Mouse (Mus musculus) embryonic facial prominence, embryonic 14.5 days (tissue): ENCODE measurements around the gene Lrmda. TPM values are rescaled to one million over a fixed set of nuclear protein-coding genes. Genes with fewer than 3 reads are reported as not detected.

Experiments
- ATAC-seq: fragments of 200-750 bp; cut with Nextera tagmentation; 2 replicates; pipeline ENCODE4 v1.8.0; 2017; ENCODE audit warnings: low read depth, moderate number of reproducible peaks, moderate TSS enrichment
- DNase-seq: peaks from one replicate; pipeline ENCODE4 v3.0.0-alpha.2; 2015; ENCODE audit warnings: low spot score
- H3K27ac ChIP-seq: fragments of 300-500 bp; sonication (generic); replicated peaks from 2 replicates; pipeline ENCODE4 v1.5.1; 2014; ENCODE audit warnings: low read depth, mild to moderate bottlenecking, low read length, moderate library complexity
- H3K27me3 ChIP-seq: fragments of 300-500 bp; sonication (generic); replicated peaks from 2 replicates; pipeline ENCODE4 v1.6.1; 2014; ENCODE audit warnings: low read length; ENCODE audit not compliant: control insufficient read depth, insufficient read depth
- H3K36me3 ChIP-seq: fragments of 300-500 bp; sonication (generic); 2 replicates; pipeline ENCODE4 v1.6.1; 2014; ENCODE audit warnings: low read length, mixed read lengths; ENCODE audit not compliant: control insufficient read depth, insufficient read depth
- H3K4me1 ChIP-seq: fragments of 300-500 bp; sonication (generic); 2 replicates; pipeline ENCODE4 v1.6.1; 2014; ENCODE audit warnings: antibody characterized with exemption, low read length; ENCODE audit not compliant: control insufficient read depth, insufficient read depth
- H3K4me2 ChIP-seq: fragments of 300-500 bp; sonication (generic); 2 replicates; pipeline ENCODE4 v1.6.1; 2014; ENCODE audit warnings: low read depth, mild to moderate bottlenecking, low read length, moderate library complexity, mixed read lengths
- H3K4me3 ChIP-seq: fragments of 300-500 bp; sonication (generic); 2 replicates; pipeline ENCODE4 v1.5.1; 2014; ENCODE audit warnings: low read depth, mild to moderate bottlenecking, low read length
- H3K9ac ChIP-seq: fragments of 300-500 bp; sonication (generic); 2 replicates; pipeline ENCODE4 v1.6.1; 2014; ENCODE audit warnings: low read depth, mild to moderate bottlenecking, low read length, moderate library complexity, mixed read lengths
- H3K9me3 ChIP-seq: fragments of 300-500 bp; sonication (generic); 2 replicates; pipeline ENCODE4 v1.6.1; 2016; ENCODE audit warnings: low read length; ENCODE audit not compliant: control insufficient read depth
- WGBS: fragments of 180-500 bp; shearing (Covaris S2); extraction: QIAGEN DNeasy Blood & Tissue Kit; methylation state at CpG from one replicate; pipeline ENCODE4 v1.1.7; 2014; 5-methylcytosine and 5-hydroxymethylcytosine counted together
- polyA plus RNA-seq: library from polyadenylated mRNA; unstranded; fragments of >200 nt; fragmentation: Nextera tagmentation; extraction: Ambion mirVana; gene quantifications from 2 replicates; pipeline ENCODE4 v1.2.1, GENCODE M21; 2014

Gene Lrmda
- polyA plus RNA-seq, 1 experiment from 2014 or later = 0.24 TPM

GRCm38 (mm10) chr14:22921796-22922195, 902.3 kb downstream of the Lrmda start:
- Histone ChIP-seq H3K4me2 (no peak overlapping the region), H3K9ac (no peak overlapping the region), H3K27me3 (no peaks in the 10 kb centered on the region), H3K4me3 (no peak overlapping the region), H3K4me1 (peaks cover 15% of the 10 kb centered on the region; the same call in 1 of the 2 replicates), H3K36me3 (no peaks in the 10 kb centered on the region), H3K27ac (peak overlapping the region; percentile 22; the same call in 1 of the 2 replicates), H3K9me3 (no peaks in the 10 kb centered on the region)
- ATAC-seq = no peak
- WGBS = 78% methylated on average over 2 of the region's 2 CpGs
- peak; percentile 77 for DNase-seq

GRCm38 (mm10) chr14:22922571-22922970, 903.1 kb downstream of the Lrmda start:
- Histone ChIP-seq H3K4me2 (no peak overlapping the region), H3K27ac (peak overlapping the region; percentile 66), H3K4me1 (peaks cover 15% of the 10 kb centered on the region; the same call in 1 of the 2 replicates), H3K9me3 (no peaks in the 10 kb centered on the region), H3K27me3 (no peaks in the 10 kb centered on the region), H3K36me3 (no peaks in the 10 kb centered on the region), H3K4me3 (no peak overlapping the region), H3K9ac (no peak overlapping the region)
- DNase-seq = peak; percentile 88
- WGBS = 51% methylated on average over 4 of the region's 4 CpGs
- peak; percentile 78 for ATAC-seq

DNA sequence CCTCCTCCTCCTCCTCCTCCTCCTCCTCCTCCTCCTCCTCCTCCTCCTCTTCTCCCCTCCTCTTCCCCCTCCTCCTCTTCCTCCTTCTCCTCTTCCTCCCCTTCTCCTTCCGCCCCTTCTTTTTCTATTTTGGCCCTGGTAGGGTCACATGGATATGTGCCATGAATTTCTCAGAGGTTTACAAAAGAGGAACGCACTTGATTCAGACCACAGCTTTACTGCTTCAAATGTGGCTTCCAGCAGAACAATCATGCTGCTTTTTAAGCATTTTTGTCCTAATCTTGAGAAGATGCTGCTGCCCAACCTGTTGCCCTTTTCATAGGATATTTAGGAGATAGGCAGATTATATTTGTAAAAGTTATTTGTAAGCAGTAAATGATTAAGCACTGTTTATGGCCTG, 903.7 kb downstream of the Lrmda start:
- no peak overlapping the region for H3K4me2 ChIP-seq
- H3K9ac ChIP-seq = no peak overlapping the region
- H3K4me3 ChIP-seq = no peak overlapping the region
- peaks cover 15% of the 10 kb centered on the region; the same call in 1 of the 2 replicates for H3K4me1 ChIP-seq
- ATAC-seq = no peak
- 62% methylated on average over 1 of the region's 2 CpGs for WGBS
- 0 out of 2 replicates have a peak overlapping the region, but pooled peaks have one; percentile 3 for H3K27ac ChIP-seq
- no peaks in the 10 kb centered on the region for H3K36me3 ChIP-seq
- no peak for DNase-seq
- H3K9me3 ChIP-seq = no peaks in the 10 kb centered on the region
- H3K27me3 ChIP-seq = no peaks in the 10 kb centered on the region

DNA sequence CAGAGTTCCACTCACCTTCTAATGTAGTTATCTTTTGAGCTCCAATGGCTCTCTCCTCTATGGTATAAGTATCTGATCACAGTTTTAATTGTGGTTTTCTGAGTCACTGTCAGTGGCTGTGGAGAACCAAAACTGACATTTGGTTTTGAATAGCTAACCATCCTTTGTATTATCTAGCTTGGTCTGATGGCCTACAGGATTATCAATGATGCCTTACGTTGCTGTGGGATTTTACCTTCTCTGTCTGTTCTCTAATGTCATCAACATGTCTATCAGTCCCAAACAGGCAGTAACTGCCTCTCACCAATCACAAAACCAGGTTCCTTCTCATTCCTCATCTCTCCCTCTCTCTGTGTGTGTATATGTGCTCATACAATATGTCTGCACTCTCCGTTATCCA, 908.8 kb downstream of the Lrmda start:
- Histone ChIP-seq H3K27me3 (no peaks in the 10 kb centered on the region), H3K4me1 (peaks cover 15% of the 10 kb centered on the region), H3K9ac (no peak overlapping the region), H3K9me3 (no peaks in the 10 kb centered on the region), H3K4me2 (no peak overlapping the region), H3K27ac (no peak overlapping the region), H3K4me3 (no peak overlapping the region), H3K36me3 (no peaks in the 10 kb centered on the region)
- WGBS = 88% methylated on average over 2 of the region's 2 CpGs
- no peak for DNase-seq
- ATAC-seq = no peak

DNA sequence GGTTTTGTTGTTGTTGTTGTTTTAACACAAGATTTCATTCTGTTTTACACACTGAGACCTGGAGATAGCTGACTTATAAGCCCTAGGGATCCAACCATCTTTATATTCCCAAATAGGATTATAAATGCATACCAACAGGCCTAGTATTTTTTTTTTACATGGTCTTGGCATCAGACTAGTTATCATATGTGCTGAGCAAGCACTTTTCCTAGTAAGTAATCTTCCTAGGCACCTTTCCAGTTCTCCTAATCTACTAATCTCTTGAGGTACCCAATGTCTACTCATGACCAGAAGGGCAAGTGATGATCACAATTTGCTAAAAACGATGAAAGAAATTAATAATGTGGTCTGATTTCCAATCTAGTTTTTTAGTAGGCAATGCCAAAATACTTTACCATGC, 909.2 kb downstream of the Lrmda start:
- no peak for DNase-seq
- Histone ChIP-seq H3K36me3 (no peaks in the 10 kb centered on the region), H3K4me3 (no peak overlapping the region), H3K9ac (no peak overlapping the region), H3K9me3 (no peaks in the 10 kb centered on the region), H3K4me2 (no peak overlapping the region), H3K27ac (no peak overlapping the region), H3K4me1 (peaks cover 15% of the 10 kb centered on the region), H3K27me3 (no peaks in the 10 kb centered on the region)
- WGBS = 91% methylated on average over 1 of the region's 1 CpGs
- no peak for ATAC-seq

DNA sequence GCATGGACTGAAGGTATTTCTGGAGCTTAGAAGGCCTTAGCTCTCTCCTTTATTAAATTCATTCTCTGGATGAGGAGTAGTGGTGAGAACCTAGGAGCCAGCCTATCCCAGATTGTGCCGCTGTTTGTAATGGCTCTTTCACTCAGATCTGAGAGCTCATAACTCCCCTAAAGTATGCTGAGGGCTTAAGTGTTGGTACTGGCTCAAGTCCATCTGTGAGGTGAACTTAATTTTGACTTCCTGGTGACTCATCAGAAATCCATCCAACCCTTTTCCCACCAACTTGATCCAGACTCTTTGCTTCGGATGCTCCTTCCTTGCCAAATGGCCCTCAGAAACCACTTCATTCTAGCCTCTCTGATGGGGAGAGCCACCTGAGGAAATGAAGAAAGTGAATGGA, 910.1 kb downstream of the Lrmda start:
- H3K4me1 ChIP-seq = peaks cover 15% of the 10 kb centered on the region
- ATAC-seq = no peak
- H3K9me3 ChIP-seq = no peaks in the 10 kb centered on the region
- H3K36me3 ChIP-seq = no peaks in the 10 kb centered on the region
- 82% methylated on average over 2 of the region's 2 CpGs for WGBS
- no peak overlapping the region for H3K9ac ChIP-seq
- H3K4me3 ChIP-seq = no peak overlapping the region
- H3K27me3 ChIP-seq = no peaks in the 10 kb centered on the region
- peak; percentile 64 for DNase-seq
- no peak overlapping the region for H3K4me2 ChIP-seq
- no peak overlapping the region for H3K27ac ChIP-seq

DNA sequence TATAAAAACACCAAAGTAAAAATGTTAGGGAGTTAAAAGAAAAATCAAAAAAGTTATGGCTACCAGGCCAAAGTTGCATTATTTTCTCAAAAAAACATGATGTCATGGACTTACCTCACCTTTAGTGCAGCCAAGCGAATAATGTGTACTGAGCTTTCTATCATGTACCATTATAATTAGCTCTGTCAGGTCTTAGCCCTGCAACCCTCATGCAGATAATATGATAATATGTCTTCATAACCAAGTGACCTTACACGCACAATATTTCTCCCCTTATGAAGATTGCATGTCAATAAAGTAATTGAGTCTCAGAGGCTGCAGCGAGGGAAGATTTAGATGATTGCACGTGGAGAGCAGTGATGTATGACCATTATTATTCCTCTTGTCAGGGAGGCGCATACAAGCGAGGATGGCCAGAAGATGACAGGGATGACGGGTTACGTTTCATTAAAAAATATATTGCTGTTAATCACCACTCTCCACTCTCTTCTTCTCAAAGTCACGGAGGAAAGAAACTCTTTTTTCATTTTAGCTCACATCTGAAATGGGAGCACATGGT, 911.1 kb downstream of the Lrmda start:
- Histone ChIP-seq H3K27me3 (no peaks in the 10 kb centered on the region), H3K9ac (no peak overlapping the region), H3K4me2 (no peak overlapping the region), H3K36me3 (no peaks in the 10 kb centered on the region), H3K4me1 (peaks cover 15% of the 10 kb centered on the region), H3K9me3 (no peaks in the 10 kb centered on the region), H3K4me3 (no peak overlapping the region), H3K27ac (no peak overlapping the region)
- DNase-seq = no peak
- ATAC-seq = no peak
- 79% methylated on average over 9 of the region's 9 CpGs for WGBS

- H3K36me3 ChIP-seq = no peaks in the 10 kb centered on the region
- no peak overlapping the region for H3K4me3 ChIP-seq
- H3K4me2 ChIP-seq = no peak overlapping the region
- ATAC-seq (no peak), DNase-seq (peak; percentile 67)
- H3K27me3 ChIP-seq = no peaks in the 10 kb centered on the region
- no peak overlapping the region for H3K9ac ChIP-seq
- 49% methylated on average over 4 of the region's 4 CpGs for WGBS
- H3K4me1 ChIP-seq = peaks cover 15% of the 10 kb centered on the region
- no peak overlapping the region for H3K27ac ChIP-seq
- no peaks in the 10 kb centered on the region for H3K9me3 ChIP-seq
These were observed 911.8 kb downstream of the Lrmda start for GRCm38 (mm10) chr14:22931114-22931822.

GRCm38 (mm10) chr14:22936701-22937100, 917.2 kb downstream of the Lrmda start:
- H3K9ac ChIP-seq = no peak overlapping the region
- WGBS = 34% methylated on average over 3 of the region's 3 CpGs
- H3K4me2 ChIP-seq = no peak overlapping the region

More at GRCm38 (mm10) chr14:22936701-22937100, 917.2 kb downstream of the Lrmda start:
- Histone ChIP-seq H3K4me3 (no peak overlapping the region), H3K27me3 (no peaks in the 10 kb centered on the region), H3K9me3 (no peaks in the 10 kb centered on the region), H3K4me1 (peaks cover under 1% of the 10 kb centered on the region; the same call in 1 of the 2 replicates), H3K27ac (no peak overlapping the region), H3K36me3 (no peaks in the 10 kb centered on the region)
- ATAC-seq = peak; percentile 84
- no peak for DNase-seq
